Mouse (Mus musculus) lung, postnatal 0 days (tissue): Measurements from ENCODE around the gene Oas2.

Source experiments
- CTCF ChIP-seq: IDR thresholded peaks from 2 replicates; pipeline ENCODE4 v1.5.1; 2016; ENCODE audit warnings: antibody characterized with exemption, mild to moderate bottlenecking
- EP300 ChIP-seq: IDR thresholded peaks from 2 replicates; pipeline ENCODE4 v1.6.1; 2016; ENCODE audit warnings: antibody characterized with exemption, mild to moderate bottlenecking, control low read depth

DNA sequence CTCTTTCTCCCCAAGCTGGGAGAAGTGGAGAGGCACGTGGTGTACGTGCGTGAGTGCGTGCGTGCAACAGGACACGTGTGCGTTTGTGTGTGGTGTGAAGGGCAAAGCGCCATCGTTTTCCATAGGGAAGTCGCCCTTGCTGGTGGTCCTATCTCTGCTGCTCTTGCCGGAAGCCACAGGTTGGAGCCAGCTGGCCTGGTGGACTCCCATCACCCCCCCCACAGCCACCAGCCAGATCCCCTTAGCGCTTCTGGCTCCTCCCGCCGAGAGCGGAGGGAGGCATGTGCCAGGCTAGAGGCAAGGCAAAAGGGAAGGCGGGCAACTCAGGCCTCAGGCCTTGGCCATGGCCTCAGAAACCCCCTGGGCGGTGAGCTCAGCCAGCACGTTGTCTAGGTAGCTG is 68.7 kb downstream of the Oas2 start:
- TF ChIP-seq CTCF (no peak), EP300 (no peak)
